Mouse (Mus musculus) neural tube, embryonic 11.5 days (tissue): Measurements from ENCODE around the gene Myt1. TPM values are rescaled to one million over a fixed set of nuclear protein-coding genes. Genes with fewer than 3 reads are reported as not detected.
A peak's percentile ranks its signal among the peaks of the same experiment; 100 is the strongest.

ENCODE experiments used
- ATAC-seq: fragments of 200-750 bp; cut with Nextera tagmentation; 2 replicates; pipeline ENCODE4 v1.8.0; 2017; ENCODE audit warnings: moderate number of reproducible peaks, mild to moderate bottlenecking, moderate TSS enrichment, moderate library complexity; ENCODE audit not compliant: insufficient read depth, low FRiP score, low TSS enrichment
- DNase-seq: peaks from one replicate; pipeline ENCODE4 v3.0.0-alpha.2; 2015; ENCODE audit warnings: low spot score
- H3K27ac ChIP-seq: fragments of 300-500 bp; sonication (generic); 2 replicates; pipeline ENCODE4 v1.5.1; 2014; ENCODE audit warnings: low read depth, mild to moderate bottlenecking, low read length
- H3K27me3 ChIP-seq: fragments of 300-500 bp; sonication (generic); 2 replicates; pipeline ENCODE4 v1.6.1; 2014; ENCODE audit warnings: mild to moderate bottlenecking, low read length, mixed read lengths; ENCODE audit not compliant: control insufficient read depth, insufficient read depth
- H3K36me3 ChIP-seq: fragments of 300-500 bp; sonication (generic); 2 replicates; pipeline ENCODE4 v1.6.1; 2014; ENCODE audit warnings: mild to moderate bottlenecking, low read length, moderate library complexity, mixed read lengths; ENCODE audit not compliant: control insufficient read depth, insufficient read depth
- H3K4me1 ChIP-seq: fragments of 300-500 bp; sonication (generic); 2 replicates; pipeline ENCODE4 v1.6.1; 2014; ENCODE audit warnings: low read length, mixed read lengths; ENCODE audit not compliant: control insufficient read depth, insufficient read depth
- H3K4me2 ChIP-seq: fragments of 300-500 bp; sonication (generic); 2 replicates; pipeline ENCODE4 v1.6.1; 2014; ENCODE audit warnings: low read depth, mild to moderate bottlenecking, moderate library complexity
- H3K4me3 ChIP-seq: fragments of 300-500 bp; sonication (generic); 2 replicates; pipeline ENCODE4 v1.5.1; 2014; ENCODE audit warnings: low read depth, low read length
- H3K9ac ChIP-seq: fragments of 300-500 bp; sonication (generic); 2 replicates; pipeline ENCODE4 v1.6.1; 2014; ENCODE audit warnings: mild to moderate bottlenecking, low read length
- H3K9me3 ChIP-seq: fragments of 300-500 bp; sonication (generic); 2 replicates; pipeline ENCODE4 v1.6.1; 2016; ENCODE audit warnings: low read length; ENCODE audit not compliant: control insufficient read depth
- WGBS: fragments of 180-500 bp; shearing (Covaris S2); extraction: QIAGEN DNeasy Blood & Tissue Kit; methylation state at CpG from one replicate; pipeline ENCODE4 v1.1.7; 2014; 5-methylcytosine and 5-hydroxymethylcytosine counted together
- polyA plus RNA-seq: library from polyadenylated mRNA; unstranded; fragments of >200 nt; fragmentation: Nextera tagmentation; extraction: Ambion mirVana; gene quantifications from 2 replicates; pipeline ENCODE4 v1.2.1, GENCODE M21; 2014

Gene Myt1
- polyA plus RNA-seq, 1 experiment from 2014 or later = 42.3 TPM

- H3K4me3 ChIP-seq = peak within 1 kb of the TSS; percentile 83
- peak within 1 kb of the TSS; percentile 83 for H3K4me2 ChIP-seq
- no peaks in the 10 kb centered on the region for H3K9me3 ChIP-seq
- H3K9ac ChIP-seq = peak within 1 kb of the TSS; percentile 82
- peak; percentile 96 for DNase-seq
- peak within 1 kb of the TSS; percentile 68 for H3K27ac ChIP-seq
- H3K36me3 ChIP-seq = peaks cover 2% of the 10 kb centered on the region; the same call in 1 of the 2 replicates
- under 1% methylated on average over 35 of the region's 35 CpGs for WGBS
- ATAC-seq = peak; percentile 100
- peaks cover 6% of the 10 kb centered on the region for H3K4me1 ChIP-seq
- no peaks in the 10 kb centered on the region for H3K27me3 ChIP-seq
These were observed 100.8 kb downstream of the Myt1 start, which contains the start of gene Polr3k for GRCm38 (mm10) chr2:181863791-181864535. Polr3k (plus strand) TSS chr2:181864337.

GRCm38 (mm10) chr2:181864536-181864860, 101.4 kb downstream of the Myt1 start:
- peak overlapping the region; percentile 68 for H3K27ac ChIP-seq
- H3K4me2 ChIP-seq = peak overlapping the region; percentile 83
- H3K4me1 ChIP-seq = peaks cover 6% of the 10 kb centered on the region
- H3K9ac ChIP-seq = peak overlapping the region; percentile 82
- DNase-seq (no peak), ATAC-seq (peak; percentile 42)
- H3K9me3 ChIP-seq = no peaks in the 10 kb centered on the region
- H3K27me3 ChIP-seq = no peaks in the 10 kb centered on the region
- H3K36me3 ChIP-seq = peaks cover 3% of the 10 kb centered on the region
- 0% methylated on average over 22 of the region's 22 CpGs for WGBS
- peak overlapping the region; percentile 83 for H3K4me3 ChIP-seq

GRCm38 (mm10) chr2:181866931-181867330, 103.8 kb downstream of the Myt1 start:
- H3K27ac ChIP-seq = no peak overlapping the region
- ATAC-seq = no peak
- peaks cover 6% of the 10 kb centered on the region for H3K4me1 ChIP-seq
- no peak overlapping the region for H3K4me2 ChIP-seq
- peaks cover 7% of the 10 kb centered on the region for H3K36me3 ChIP-seq
- DNase-seq = peak; percentile 57
- H3K4me3 ChIP-seq = no peak overlapping the region
- H3K27me3 ChIP-seq = no peaks in the 10 kb centered on the region
- WGBS = 62% methylated on average over 5 of the region's 5 CpGs
- no peak overlapping the region for H3K9ac ChIP-seq
- H3K9me3 ChIP-seq = no peaks in the 10 kb centered on the region

- WGBS = 88% methylated on average over 2 of the region's 2 CpGs
- Histone ChIP-seq H3K27ac (no peak overlapping the region), H3K4me2 (no peak overlapping the region), H3K36me3 (peaks cover 7% of the 10 kb centered on the region), H3K27me3 (no peaks in the 10 kb centered on the region), H3K4me1 (no peaks in the 10 kb centered on the region), H3K9ac (no peak overlapping the region), H3K4me3 (no peak overlapping the region), H3K9me3 (no peaks in the 10 kb centered on the region)
- ATAC-seq (no peak), DNase-seq (no peak)
These were observed 107.9 kb downstream of the Myt1 start for GRCm38 (mm10) chr2:181871039-181871438.

Other genes starting within 250 kb of the Myt1 start
- gene Dnajc5, start 242.8 kb upstream of the Myt1 start, polyA plus RNA-seq = 107 and 120 TPM in 2 replicates
- 51.8 and 52.2 TPM in 2 replicates for gene Uckl1, start 178.4 kb upstream of the Myt1 start, polyA plus RNA-seq
- 74.8 and 85.1 TPM in 2 replicates for gene Prpf6, start 171.5 kb upstream of the Myt1 start, polyA plus RNA-seq
- 38.1 and 39.5 TPM in 2 replicates for gene Zfp512b, start 170.5 kb upstream of the Myt1 start, polyA plus RNA-seq
- 74.6 and 90.1 TPM in 2 replicates for gene Samd10, start 164.1 kb upstream of the Myt1 start, polyA plus RNA-seq
- not detected in 2 replicates for gene Gm29797, start 106.3 kb upstream of the Myt1 start, polyA plus RNA-seq
- gene Sox18, start 91.7 kb upstream of the Myt1 start, polyA plus RNA-seq = 17.6 and 18.1 TPM in 2 replicates
- 20.9 and 26.6 TPM in 2 replicates for gene Tcea2, start 83.0 kb upstream of the Myt1 start, polyA plus RNA-seq
- gene Rgs19, start 69.4 kb upstream of the Myt1 start, polyA plus RNA-seq = 66.6 and 68.9 TPM in 2 replicates
- not detected in 2 replicates for gene Lkaaear1, start 64.9 kb upstream of the Myt1 start, polyA plus RNA-seq
- 19.9 and 21.5 TPM in 2 replicates for gene Oprl1, start 48.3 kb upstream of the Myt1 start, polyA plus RNA-seq
- gene Pcmtd2, start 74.5 kb downstream of the Myt1 start, polyA plus RNA-seq = 31.9 and 33.1 TPM in 2 replicates
- 91.3 and 101 TPM in 2 replicates for gene Polr3k, start 101.0 kb downstream of the Myt1 start, polyA plus RNA-seq
- gene Gm14496, start 227.8 kb downstream of the Myt1 start, polyA plus RNA-seq = not detected in 2 replicates